Mouse (Mus musculus) hindbrain, embryonic 11.5 days (tissue): Measurements from ENCODE around the gene Med26. TPM values are rescaled to one million over a fixed set of nuclear protein-coding genes. Genes with fewer than 3 reads are reported as not detected.

Experiments used
- ATAC-seq: fragments of 200-750 bp; cut with Nextera tagmentation; 2 replicates; pipeline ENCODE4 v1.8.0; 2017; ENCODE audit warnings: mild to moderate bottlenecking, moderate TSS enrichment, moderate library complexity; ENCODE audit not compliant: low FRiP score
- DNase-seq: peaks from one replicate; pipeline ENCODE4 v3.0.0-alpha.2; 2015; ENCODE audit warnings: low spot score
- H3K27ac ChIP-seq: fragments of 300-500 bp; sonication (generic); 2 replicates; pipeline ENCODE4 v1.5.1; 2014; ENCODE audit warnings: mild to moderate bottlenecking, low read depth, low read length
- H3K27me3 ChIP-seq: fragments of 300-500 bp; sonication (generic); 2 replicates; pipeline ENCODE4 v1.6.1; 2014; ENCODE audit warnings: mild to moderate bottlenecking, low read length, moderate library complexity, mixed read lengths; ENCODE audit not compliant: control insufficient read depth, insufficient read depth
- H3K36me3 ChIP-seq: fragments of 300-500 bp; sonication (generic); 2 replicates; pipeline ENCODE4 v1.6.1; 2014; ENCODE audit warnings: mild to moderate bottlenecking, low read length, moderate library complexity, mixed read lengths; ENCODE audit not compliant: control insufficient read depth, insufficient read depth
- H3K4me1 ChIP-seq: fragments of 300-500 bp; sonication (generic); replicated peaks from 2 replicates; pipeline ENCODE4 v1.6.1; 2014; ENCODE audit warnings: low read length, mixed read lengths; ENCODE audit not compliant: control insufficient read depth, insufficient read depth
- H3K4me2 ChIP-seq: fragments of 300-500 bp; sonication (generic); replicated peaks from 2 replicates; pipeline ENCODE4 v1.6.1; 2014; ENCODE audit warnings: mild to moderate bottlenecking, low read depth, low read length
- H3K4me3 ChIP-seq: fragments of 300-500 bp; sonication (generic); 2 replicates; pipeline ENCODE4 v1.5.1; 2014; ENCODE audit warnings: low read depth, low read length
- H3K9ac ChIP-seq: fragments of 300-500 bp; sonication (generic); 2 replicates; pipeline ENCODE4 v1.6.1; 2014; ENCODE audit warnings: low read depth, low read length
- H3K9me3 ChIP-seq: fragments of 300-500 bp; sonication (generic); 2 replicates; pipeline ENCODE4 v1.6.1; 2016; ENCODE audit warnings: low read length; ENCODE audit not compliant: control insufficient read depth
- WGBS: fragments of 180-500 bp; shearing (Covaris S2); extraction: QIAGEN DNeasy Blood & Tissue Kit; methylation state at CpG from one replicate; pipeline ENCODE4 v1.1.7; 2014; 5-methylcytosine and 5-hydroxymethylcytosine counted together
- polyA plus RNA-seq: library from polyadenylated mRNA; unstranded; fragments of >200 nt; fragmentation: Nextera tagmentation; extraction: Ambion mirVana; gene quantifications from 2 replicates; pipeline ENCODE4 v1.2.1, GENCODE M21; 2014

Med26 gene
- polyA plus RNA-seq, 1 experiment from 2014 or later = 11.2 TPM

- no peaks in the 10 kb centered on the region for H3K36me3 ChIP-seq
- WGBS = 92% methylated on average over 4 of the region's 4 CpGs
These were observed 49.5 kb downstream of the Med26 start for GRCm38 (mm10) chr8:72498527-72498926.

DNA sequence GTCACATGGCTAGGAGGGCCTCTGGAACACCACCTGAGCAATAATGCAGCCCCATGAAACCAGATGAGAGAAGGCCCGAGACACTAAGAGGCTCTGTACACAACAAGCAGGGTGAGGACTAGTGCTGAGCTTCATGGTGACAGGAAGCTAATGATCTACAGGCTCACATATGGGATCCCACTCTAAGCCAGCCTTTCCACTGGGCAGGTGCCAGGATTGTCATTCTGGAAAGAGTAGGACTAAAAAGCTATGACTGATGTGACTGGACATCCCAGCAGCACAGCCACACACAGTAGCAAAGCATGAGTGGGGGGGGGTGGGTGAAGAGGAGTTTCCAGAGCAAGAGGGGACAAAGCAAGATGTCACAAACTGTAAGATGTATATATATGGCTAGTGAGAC is 50.2 kb downstream of the Med26 start:
- no peak overlapping the region for H3K4me3 ChIP-seq
- no peak for DNase-seq
- 95% methylated on average over 1 of the region's 1 CpGs for WGBS
- no peak for ATAC-seq
- H3K9me3 ChIP-seq = no peaks in the 10 kb centered on the region
- H3K27ac ChIP-seq = no peak overlapping the region
- 0 out of 2 replicates have a peak, but pooled peaks cover 2% of the 10 kb centered on the region for H3K4me1 ChIP-seq
- no peak overlapping the region for H3K4me2 ChIP-seq
- H3K27me3 ChIP-seq = no peaks in the 10 kb centered on the region
- H3K9ac ChIP-seq = no peak overlapping the region
- no peaks in the 10 kb centered on the region for H3K36me3 ChIP-seq

More at GRCm38 (mm10) chr8:72498527-72498926, 49.5 kb downstream of the Med26 start:
- Histone ChIP-seq H3K4me2 (no peak overlapping the region), H3K9me3 (no peaks in the 10 kb centered on the region), H3K9ac (no peak overlapping the region), H3K27ac (no peak overlapping the region), H3K4me3 (no peak overlapping the region), H3K27me3 (no peaks in the 10 kb centered on the region), H3K4me1 (0 out of 2 replicates have a peak, but pooled peaks cover 2% of the 10 kb centered on the region)
- ATAC-seq (no peak), DNase-seq (no peak)

- H3K9me3 ChIP-seq = no peaks in the 10 kb centered on the region
- ATAC-seq (no peak), DNase-seq (no peak)
- H3K4me3 ChIP-seq = no peak overlapping the region
- H3K4me2 ChIP-seq = no peak overlapping the region
- no peak overlapping the region for H3K27ac ChIP-seq
- 91% methylated on average over 19 of the region's 19 CpGs for WGBS
- H3K9ac ChIP-seq = no peak overlapping the region
- H3K4me1 ChIP-seq = 0 out of 2 replicates have a peak, but pooled peaks cover 4% of the 10 kb centered on the region
- no peaks in the 10 kb centered on the region for H3K36me3 ChIP-seq
- no peaks in the 10 kb centered on the region for H3K27me3 ChIP-seq
These were observed 51.9 kb downstream of the Med26 start for GRCm38 (mm10) chr8:72496217-72496616.

DNA sequence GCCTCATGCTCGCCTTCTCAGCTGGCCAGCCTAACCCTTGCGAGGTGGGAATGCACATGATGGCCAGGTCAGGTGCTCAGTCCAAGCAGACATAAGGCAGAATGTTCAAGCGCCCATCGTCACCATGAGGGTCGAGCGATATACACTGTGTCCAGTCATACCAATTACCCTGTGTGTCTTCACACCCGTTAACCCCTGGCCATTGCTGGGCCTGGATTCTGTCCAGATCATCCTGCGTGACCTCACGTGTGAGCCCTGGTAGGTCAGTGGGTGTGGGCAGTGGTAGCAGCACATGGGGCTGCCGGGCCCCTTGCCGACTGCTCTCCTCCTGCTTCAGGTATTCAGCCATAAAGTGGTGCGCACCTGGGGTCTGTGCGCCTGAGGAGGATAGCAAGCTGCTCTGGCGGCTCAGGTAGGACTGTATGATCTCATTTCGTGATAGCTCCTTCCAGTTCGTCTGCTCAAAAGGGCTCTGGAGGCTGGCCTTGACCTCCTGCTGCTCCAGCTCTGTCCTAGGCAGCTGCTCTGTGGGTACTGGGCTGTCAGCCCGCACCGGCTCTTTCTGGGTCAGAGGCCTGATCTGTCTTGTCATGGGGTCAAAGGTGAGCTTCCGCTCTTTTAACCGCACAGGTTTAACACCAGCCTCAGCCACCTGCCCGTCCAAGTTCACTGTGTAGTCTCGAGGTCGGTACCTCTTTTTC is 52.5 kb downstream of the Med26 start:
- WGBS = 87% methylated on average over 23 of the region's 23 CpGs
- Histone ChIP-seq H3K9me3 (no peaks in the 10 kb centered on the region), H3K9ac (no peak overlapping the region), H3K27me3 (no peaks in the 10 kb centered on the region), H3K4me3 (no peak overlapping the region), H3K27ac (no peak overlapping the region), H3K4me2 (no peak overlapping the region), H3K4me1 (0 out of 2 replicates have a peak, but pooled peaks cover 4% of the 10 kb centered on the region), H3K36me3 (no peaks in the 10 kb centered on the region)
- no peak for ATAC-seq
- no peak for DNase-seq

GRCm38 (mm10) chr8:72493381-72493780 is 54.7 kb downstream of the Med26 start:
- WGBS = 16% methylated on average over 8 of the region's 8 CpGs

GRCm38 (mm10) chr8:72492622-72493081 is 55.4 kb downstream of the Med26 start:
- Histone ChIP-seq H3K9me3 (no peaks in the 10 kb centered on the region), H3K9ac (peak overlapping the region; percentile 56), H3K4me2 (peak overlapping the region; percentile 51), H3K4me3 (peak overlapping the region; percentile 71), H3K36me3 (no peaks in the 10 kb centered on the region), H3K27ac (no peak overlapping the region; the same call in 1 of the 2 replicates), H3K27me3 (no peaks in the 10 kb centered on the region), H3K4me1 (peaks cover 4% of the 10 kb centered on the region; the same call in 1 of the 2 replicates)
- WGBS = under 1% methylated on average over 47 of the region's 56 CpGs
- DNase-seq = peak; percentile 100
- peak; percentile 97 for ATAC-seq

More at GRCm38 (mm10) chr8:72493381-72493780, 54.7 kb downstream of the Med26 start:
- Histone ChIP-seq H3K9me3 (no peaks in the 10 kb centered on the region), H3K4me3 (peak overlapping the region; percentile 71), H3K27ac (peak overlapping the region; percentile 30; the same call in 1 of the 2 replicates), H3K9ac (peak overlapping the region; percentile 56), H3K4me1 (peaks cover 4% of the 10 kb centered on the region; the same call in 1 of the 2 replicates), H3K27me3 (no peaks in the 10 kb centered on the region), H3K4me2 (peak overlapping the region; percentile 51), H3K36me3 (no peaks in the 10 kb centered on the region)
- DNase-seq (peak; percentile 31), ATAC-seq (no peak)

- Histone ChIP-seq H3K4me2 (peak within 1 kb of the TSS; percentile 77), H3K27me3 (no peaks in the 10 kb centered on the region), H3K36me3 (no peaks in the 10 kb centered on the region), H3K4me3 (peak within 1 kb of the TSS; percentile 71), H3K4me1 (peaks cover 4% of the 10 kb centered on the region; the same call in 1 of the 2 replicates), H3K9me3 (no peaks in the 10 kb centered on the region), H3K9ac (peak within 1 kb of the TSS; percentile 56), H3K27ac (peak within 1 kb of the TSS; percentile 30; the same call in 1 of the 2 replicates)
- DNase-seq (peak; percentile 39), ATAC-seq (peak; percentile 28)
- WGBS = under 1% methylated on average over 62 of the region's 98 CpGs
These were observed 56.1 kb downstream of the Med26 start, which contains the start of gene Slc35e1 for GRCm38 (mm10) chr8:72491680-72492621. TSS of gene Slc35e1 (minus strand) at chr8:72492614.

DNA sequence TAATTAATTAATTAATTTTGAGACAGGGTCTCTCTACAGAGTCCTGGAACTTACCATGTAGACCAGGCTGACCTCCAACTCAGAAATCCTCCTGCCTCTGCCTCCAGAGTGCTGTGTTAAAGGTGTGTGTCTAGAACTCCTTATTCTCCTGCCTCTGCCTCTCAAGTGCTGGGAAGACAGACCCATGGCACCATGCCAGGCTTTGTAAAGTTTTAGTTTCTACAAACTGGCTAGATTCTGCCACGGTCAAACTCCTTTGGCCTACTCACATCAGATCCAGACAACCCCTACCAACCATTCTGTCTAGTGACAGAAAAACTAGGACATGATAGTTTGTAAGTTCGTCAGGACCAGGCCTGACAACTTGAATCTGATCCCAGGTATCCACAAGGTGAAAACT is 57.1 kb downstream of the Med26 start:
- Histone ChIP-seq H3K27me3 (no peaks in the 10 kb centered on the region), H3K4me3 (no peak overlapping the region), H3K27ac (no peak overlapping the region), H3K4me1 (peaks cover 4% of the 10 kb centered on the region; the same call in 1 of the 2 replicates), H3K9me3 (no peaks in the 10 kb centered on the region), H3K9ac (no peak overlapping the region), H3K4me2 (peak overlapping the region; percentile 77; the same call in 1 of the 2 replicates), H3K36me3 (no peaks in the 10 kb centered on the region)
- ATAC-seq (no peak), DNase-seq (no peak)
- 94% methylated on average over 2 of the region's 2 CpGs for WGBS
